Mouse (Mus musculus): ENCODE measurements around the gene Kcnmb1. TPM values are rescaled to one million over a fixed set of nuclear protein-coding genes. Genes with fewer than 3 reads are reported as not detected.
A peak's percentile ranks its signal among the peaks of the same experiment; 100 is the strongest.

The Kcnmb1 gene
- polyA plus RNA-seq, 1 experiment from 2014 or later, result 0.09 TPM

DNA sequence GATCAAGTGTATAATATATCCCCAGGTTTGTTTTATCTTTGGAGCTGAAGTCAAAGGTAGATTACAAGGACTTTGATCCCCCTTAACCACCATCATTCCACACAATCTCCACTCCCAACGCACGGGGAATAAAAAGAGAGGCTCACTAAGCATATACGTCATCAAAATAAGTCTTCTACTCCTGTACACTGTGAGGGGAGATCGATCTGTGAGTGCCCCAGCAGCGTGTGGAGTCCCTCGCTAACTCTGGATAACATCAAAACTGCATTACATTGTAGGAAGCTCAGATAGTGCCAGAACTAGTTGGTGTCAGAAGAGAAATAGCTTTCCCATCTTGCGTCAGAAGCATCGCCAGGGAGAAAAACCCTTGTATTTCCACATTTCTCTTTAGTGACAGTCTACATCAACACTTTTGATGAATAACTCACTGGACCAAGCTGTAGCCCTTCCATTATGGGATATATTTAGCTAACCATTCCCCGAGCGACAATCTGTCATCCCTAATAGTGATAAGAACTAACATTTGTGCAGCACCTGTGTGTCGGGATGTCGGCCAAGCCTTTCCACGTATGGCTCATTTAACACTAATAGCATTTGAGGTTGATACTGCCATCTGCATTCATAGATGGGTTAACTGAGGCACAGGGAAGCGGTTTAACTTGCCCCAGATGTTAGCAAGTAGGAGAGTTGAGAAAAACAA lies 11.7 kb downstream of the Kcnmb1 start:
- Histone ChIP-seq H3K4me2 (ENCODE audit: low read length) (no peak overlapping the region), H3K4me1 (ENCODE audit: control insufficient read depth, insufficient read depth, low read length) (no peaks in the 10 kb centered on the region), H3K36me3 (ENCODE audit: control insufficient read depth, insufficient read depth, low read length) (no peaks in the 10 kb centered on the region), H3K27ac (ENCODE audit: low read depth, low read length) (no peak overlapping the region), H3K9me3 (replicated peaks; ENCODE audit: control insufficient read depth, low read length) (no peaks in the 10 kb centered on the region), H3K27me3 (replicated peaks; ENCODE audit: control insufficient read depth, insufficient read depth, low read length) (no peaks in the 10 kb centered on the region), H3K4me3 (ENCODE audit: low read depth, low read length) (no peak overlapping the region), H3K9ac (ENCODE audit: low read length) (no peak overlapping the region)
- DNase-seq (ENCODE audit: low spot score) (peak; percentile 16), ATAC-seq (no peak)
- WGBS, result 75% methylated on average over 14 of the region's 14 CpGs

DNA sequence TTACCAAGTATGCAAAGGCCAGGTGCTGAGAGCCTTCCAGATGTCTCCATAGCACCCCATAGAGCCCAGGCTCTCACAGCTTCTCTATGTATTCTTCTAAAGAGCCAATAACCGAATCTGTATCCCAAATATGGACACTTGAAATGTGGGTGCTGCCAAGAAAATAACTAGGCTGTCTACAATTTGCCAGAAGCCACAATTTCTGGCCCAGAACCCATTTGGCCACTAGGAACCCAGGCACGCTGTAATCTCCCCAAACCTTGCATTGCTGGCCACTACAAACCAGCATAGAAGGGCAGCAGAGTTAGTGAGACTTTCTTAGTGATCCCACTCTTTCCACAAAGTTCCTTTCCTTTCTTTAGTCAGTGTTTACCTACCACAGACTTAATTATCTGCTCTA lies 12.3 kb downstream of the Kcnmb1 start:
- no peak for ATAC-seq

DNA sequence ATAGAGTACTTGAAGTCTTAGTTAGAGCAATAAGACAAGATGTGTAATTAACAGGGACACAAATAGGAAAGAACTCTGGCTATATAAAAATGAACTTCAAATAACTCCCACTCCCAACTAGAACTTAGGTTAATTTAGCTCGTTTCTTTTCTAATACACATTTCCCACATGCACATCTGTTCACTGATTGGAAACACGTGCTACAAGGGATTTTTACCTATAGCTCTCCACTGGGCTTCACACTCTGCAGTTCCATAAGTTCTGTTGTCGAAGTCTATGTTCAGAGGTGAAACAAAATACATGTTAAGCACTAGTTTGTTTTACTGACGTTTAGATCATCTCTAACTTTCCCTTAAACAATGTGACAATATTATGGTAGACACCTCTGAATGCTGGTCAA lies 17.3 kb downstream of the Kcnmb1 start:
- no peaks in the 10 kb centered on the region for H3K9me3 ChIP-seq (replicated peaks; ENCODE audit: control insufficient read depth, low read length)
- no peak overlapping the region for H3K4me2 ChIP-seq (ENCODE audit: low read length)
- ATAC-seq, result no peak
- no peaks in the 10 kb centered on the region for H3K4me1 ChIP-seq (ENCODE audit: control insufficient read depth, insufficient read depth, low read length)
- no peak overlapping the region for H3K4me3 ChIP-seq (ENCODE audit: low read depth, low read length)
- H3K27me3 ChIP-seq (replicated peaks; ENCODE audit: control insufficient read depth, insufficient read depth, low read length), result no peaks in the 10 kb centered on the region
- no peak overlapping the region for H3K27ac ChIP-seq (ENCODE audit: low read depth, low read length)
- WGBS, result 83% methylated on average over 4 of the region's 4 CpGs
- H3K9ac ChIP-seq (ENCODE audit: low read length), result no peak overlapping the region
- no peak for DNase-seq (ENCODE audit: low spot score)
- H3K36me3 ChIP-seq (ENCODE audit: control insufficient read depth, insufficient read depth, low read length), result no peaks in the 10 kb centered on the region

More for the DNA sequence above, 12.3 kb downstream of the Kcnmb1 start:
- 86% methylated on average over 2 of the region's 2 CpGs for WGBS
- DNase-seq (ENCODE audit: low spot score), result no peak
- Histone ChIP-seq H3K9me3 (replicated peaks; ENCODE audit: control insufficient read depth, low read length) (no peaks in the 10 kb centered on the region), H3K4me1 (ENCODE audit: control insufficient read depth, insufficient read depth, low read length) (no peaks in the 10 kb centered on the region), H3K9ac (ENCODE audit: low read length) (no peak overlapping the region), H3K27me3 (replicated peaks; ENCODE audit: control insufficient read depth, insufficient read depth, low read length) (no peaks in the 10 kb centered on the region), H3K36me3 (ENCODE audit: control insufficient read depth, insufficient read depth, low read length) (no peaks in the 10 kb centered on the region), H3K27ac (ENCODE audit: low read depth, low read length) (no peak overlapping the region), H3K4me2 (ENCODE audit: low read length) (no peak overlapping the region), H3K4me3 (ENCODE audit: low read depth, low read length) (no peak overlapping the region)

DNA sequence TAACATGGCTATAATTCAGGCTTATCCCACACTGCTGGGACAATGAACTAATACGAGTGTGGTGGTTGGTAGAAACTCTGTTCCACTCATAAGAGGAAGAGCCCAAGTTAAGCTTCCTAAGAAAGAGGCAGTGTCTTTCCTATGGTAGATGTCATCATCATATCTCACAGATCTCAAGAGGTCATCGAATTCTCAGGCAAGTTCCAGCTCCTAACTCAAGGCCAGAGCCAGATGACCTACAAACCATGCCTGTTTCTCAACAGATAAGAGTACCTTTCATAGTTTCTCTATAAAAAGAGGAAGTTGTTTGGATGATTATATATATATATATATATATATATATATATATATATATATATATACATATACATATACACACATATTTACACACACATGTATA lies 23.7 kb downstream of the Kcnmb1 start:
- Histone ChIP-seq H3K4me3 (ENCODE audit: low read depth, low read length) (no peak overlapping the region), H3K9me3 (replicated peaks; ENCODE audit: control insufficient read depth, low read length) (no peaks in the 10 kb centered on the region), H3K4me2 (ENCODE audit: low read length) (no peak overlapping the region), H3K36me3 (ENCODE audit: control insufficient read depth, insufficient read depth, low read length) (no peaks in the 10 kb centered on the region), H3K27me3 (replicated peaks; ENCODE audit: control insufficient read depth, insufficient read depth, low read length) (no peaks in the 10 kb centered on the region), H3K4me1 (ENCODE audit: control insufficient read depth, insufficient read depth, low read length) (no peaks in the 10 kb centered on the region), H3K27ac (ENCODE audit: low read depth, low read length) (no peak overlapping the region), H3K9ac (ENCODE audit: low read length) (no peak overlapping the region)
- no peak for DNase-seq (ENCODE audit: low spot score)
- WGBS, result 80% methylated on average over 2 of the region's 2 CpGs
- no peak for ATAC-seq

DNA sequence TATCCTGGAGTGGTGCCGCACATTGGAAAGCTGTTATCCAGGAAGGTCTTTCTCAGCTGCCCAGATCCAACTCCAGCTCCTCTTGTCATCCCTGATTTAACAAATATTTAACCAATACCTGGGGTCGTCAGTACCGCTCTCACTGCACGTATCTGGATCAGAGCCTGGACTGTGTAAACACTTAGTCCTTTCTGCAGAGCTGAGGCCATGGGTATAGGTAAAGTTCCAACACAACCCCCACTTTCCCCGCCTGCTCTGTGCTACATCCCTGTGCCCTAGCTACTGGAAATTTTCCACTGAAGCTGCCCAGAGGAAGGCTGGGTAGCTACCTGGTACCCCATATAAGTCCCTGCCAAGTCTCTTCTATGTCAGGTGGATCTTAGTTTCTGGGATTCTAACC lies 27.2 kb downstream of the Kcnmb1 start:
- no peaks in the 10 kb centered on the region for H3K9me3 ChIP-seq (replicated peaks; ENCODE audit: control insufficient read depth, low read length)
- DNase-seq (ENCODE audit: low spot score), result no peak
- no peak overlapping the region for H3K4me2 ChIP-seq (ENCODE audit: low read length)
- no peak overlapping the region for H3K9ac ChIP-seq (ENCODE audit: low read length)
- no peaks in the 10 kb centered on the region for H3K36me3 ChIP-seq (ENCODE audit: control insufficient read depth, insufficient read depth, low read length)
- no peak overlapping the region for H3K4me3 ChIP-seq (ENCODE audit: low read depth, low read length)
- WGBS, result 84% methylated on average over 5 of the region's 5 CpGs
- H3K27me3 ChIP-seq (replicated peaks; ENCODE audit: control insufficient read depth, insufficient read depth, low read length), result no peaks in the 10 kb centered on the region
- H3K27ac ChIP-seq (ENCODE audit: low read depth, low read length), result no peak overlapping the region
- no peak for ATAC-seq
- H3K4me1 ChIP-seq (ENCODE audit: control insufficient read depth, insufficient read depth, low read length), result peaks cover 3% of the 10 kb centered on the region; the same call in 1 of the 2 replicates

DNA sequence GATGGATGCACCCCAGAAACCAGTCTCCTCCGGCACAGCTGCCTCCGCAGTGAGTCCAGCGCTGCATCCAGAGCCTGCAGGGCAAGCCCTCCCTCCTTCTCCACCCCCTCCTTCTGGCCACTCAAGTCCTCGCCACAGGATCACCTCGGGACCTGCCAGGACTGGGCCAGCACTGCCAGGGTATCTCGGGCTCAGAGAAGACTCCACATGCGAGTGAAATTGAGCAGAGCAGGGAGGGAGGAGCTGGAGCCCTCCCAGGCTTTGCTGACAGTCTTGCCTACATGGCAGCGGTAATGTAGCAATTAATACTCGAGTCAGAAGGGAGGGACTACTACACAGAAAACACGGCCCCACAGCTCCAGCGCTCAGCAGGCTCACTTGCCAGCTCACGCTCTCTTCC lies 30.1 kb downstream of the Kcnmb1 start, which contains the start of gene Kcnip1:
Gene Kcnip1 (minus strand): TSS at position 215 of the 400 bp plus-strand sequence.
- peaks cover 3% of the 10 kb centered on the region; the same call in 1 of the 2 replicates for H3K4me1 ChIP-seq (ENCODE audit: control insufficient read depth, insufficient read depth, low read length)
- no peak within 1 kb of the TSS for H3K4me3 ChIP-seq (ENCODE audit: low read depth, low read length)
- H3K9ac ChIP-seq (ENCODE audit: low read length), result no peak within 1 kb of the TSS
- H3K9me3 ChIP-seq (replicated peaks; ENCODE audit: control insufficient read depth, low read length), result no peaks in the 10 kb centered on the region
- WGBS, result 19% methylated on average over 12 of the region's 12 CpGs
- H3K27ac ChIP-seq (ENCODE audit: low read depth, low read length), result no peak within 1 kb of the TSS
- peak within 1 kb of the TSS; percentile 25; the same call in 1 of the 2 replicates for H3K4me2 ChIP-seq (ENCODE audit: low read length)
- DNase-seq (ENCODE audit: low spot score) (peak; percentile 60), ATAC-seq (peak; percentile 57; the same call in 1 of the 2 replicates)
- H3K36me3 ChIP-seq (ENCODE audit: control insufficient read depth, insufficient read depth, low read length), result no peaks in the 10 kb centered on the region
- no peaks in the 10 kb centered on the region for H3K27me3 ChIP-seq (replicated peaks; ENCODE audit: control insufficient read depth, insufficient read depth, low read length)

DNA sequence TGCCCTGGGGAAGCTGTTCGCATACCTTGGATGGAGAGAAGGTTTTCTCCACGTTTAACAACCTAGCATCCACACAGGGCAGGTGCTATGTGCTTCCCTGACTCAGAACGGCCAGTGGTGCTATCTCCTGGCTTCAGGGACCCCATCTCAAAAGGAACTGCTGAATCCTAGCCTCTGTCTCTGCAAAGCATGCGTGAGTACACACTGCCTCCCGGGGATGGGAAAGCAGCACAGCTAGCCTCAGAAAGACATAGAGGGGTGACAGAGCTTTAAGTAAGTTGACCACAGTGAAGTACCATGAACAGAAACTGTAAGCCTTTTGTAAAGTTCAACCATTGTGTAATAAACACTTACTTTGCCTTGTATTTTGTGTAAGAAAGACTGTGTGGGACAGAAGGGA lies 30.7 kb downstream of the Kcnmb1 start:
- Histone ChIP-seq H3K27ac (ENCODE audit: low read depth, low read length) (no peak overlapping the region), H3K9me3 (replicated peaks; ENCODE audit: control insufficient read depth, low read length) (no peaks in the 10 kb centered on the region), H3K9ac (ENCODE audit: low read length) (no peak overlapping the region), H3K27me3 (replicated peaks; ENCODE audit: control insufficient read depth, insufficient read depth, low read length) (no peaks in the 10 kb centered on the region), H3K4me3 (ENCODE audit: low read depth, low read length) (no peak overlapping the region), H3K4me1 (ENCODE audit: control insufficient read depth, insufficient read depth, low read length) (peaks cover 3% of the 10 kb centered on the region; the same call in 1 of the 2 replicates), H3K36me3 (ENCODE audit: control insufficient read depth, insufficient read depth, low read length) (no peaks in the 10 kb centered on the region), H3K4me2 (ENCODE audit: low read length) (no peak overlapping the region; the same call in 1 of the 2 replicates)
- ATAC-seq, result no peak; the same call in 1 of the 2 replicates
- 63% methylated on average over 5 of the region's 5 CpGs for WGBS
- no peak for DNase-seq (ENCODE audit: low spot score)

DNA sequence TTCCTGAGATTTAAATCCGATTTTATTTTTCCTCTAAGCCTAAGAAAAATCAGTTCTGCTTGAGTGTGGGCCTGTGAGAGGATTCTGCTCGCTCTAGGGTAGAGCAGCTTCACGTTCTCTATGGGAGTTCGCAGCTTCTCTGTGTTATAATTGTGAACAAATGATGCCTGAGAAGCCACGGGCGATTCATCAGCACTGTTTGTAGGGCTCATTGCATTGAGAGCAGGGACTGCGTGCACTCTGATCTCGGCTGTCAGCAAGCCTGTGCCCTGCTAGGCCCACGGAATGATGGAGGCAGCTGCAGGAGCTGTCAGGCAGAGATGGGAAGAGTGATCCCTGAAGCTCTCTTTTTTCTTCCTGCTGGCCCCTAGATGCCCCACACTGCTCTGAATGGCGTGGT lies 35.4 kb downstream of the Kcnmb1 start:
- Histone ChIP-seq H3K27ac (ENCODE audit: low read depth, low read length) (no peak overlapping the region), H3K4me2 (ENCODE audit: low read length) (no peak overlapping the region), H3K4me3 (ENCODE audit: low read depth, low read length) (no peak overlapping the region), H3K9ac (ENCODE audit: low read length) (no peak overlapping the region), H3K36me3 (ENCODE audit: control insufficient read depth, insufficient read depth, low read length) (no peaks in the 10 kb centered on the region), H3K9me3 (replicated peaks; ENCODE audit: control insufficient read depth, low read length) (no peaks in the 10 kb centered on the region), H3K4me1 (ENCODE audit: control insufficient read depth, insufficient read depth, low read length) (no peaks in the 10 kb centered on the region), H3K27me3 (replicated peaks; ENCODE audit: control insufficient read depth, insufficient read depth, low read length) (no peaks in the 10 kb centered on the region)
- ATAC-seq (no peak), DNase-seq (ENCODE audit: low spot score) (no peak)
- 62% methylated on average over 10 of the region's 10 CpGs for WGBS

DNA sequence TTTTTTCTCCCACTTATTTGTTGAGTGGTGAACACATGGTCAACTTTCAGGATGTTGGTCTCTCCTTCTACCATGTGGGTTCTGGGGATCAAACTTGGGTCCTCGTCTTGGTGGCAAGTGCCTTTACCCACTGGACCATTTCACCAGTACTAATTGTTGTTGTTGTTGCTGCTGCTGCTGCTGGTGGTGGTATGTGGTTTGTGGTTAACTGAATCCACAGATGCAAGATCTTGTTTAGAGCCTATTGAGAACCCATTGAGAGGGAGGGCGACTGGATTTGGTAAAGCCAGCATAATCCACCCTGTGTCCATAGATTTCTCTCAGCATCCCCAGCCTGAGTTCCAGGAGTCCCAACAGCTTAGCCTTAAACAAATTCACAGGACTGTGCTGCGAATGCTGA lies 37.6 kb downstream of the Kcnmb1 start:
- Histone ChIP-seq H3K4me1 (ENCODE audit: control insufficient read depth, insufficient read depth, low read length) (no peaks in the 10 kb centered on the region), H3K27me3 (replicated peaks; ENCODE audit: control insufficient read depth, insufficient read depth, low read length) (no peaks in the 10 kb centered on the region), H3K9me3 (replicated peaks; ENCODE audit: control insufficient read depth, low read length) (no peaks in the 10 kb centered on the region), H3K36me3 (ENCODE audit: control insufficient read depth, insufficient read depth, low read length) (no peaks in the 10 kb centered on the region), H3K9ac (ENCODE audit: low read length) (no peak overlapping the region), H3K4me2 (ENCODE audit: low read length) (no peak overlapping the region), H3K27ac (ENCODE audit: low read depth, low read length) (no peak overlapping the region), H3K4me3 (ENCODE audit: low read depth, low read length) (no peak overlapping the region)
- ATAC-seq, result no peak
- WGBS, result 92% methylated on average over 3 of the region's 3 CpGs
- no peak for DNase-seq (ENCODE audit: low spot score)

Measured in forebrain, embryonic 14.5 days (tissue).